Mouse (Mus musculus): Measurements from ENCODE around the gene Fam71b. TPM values are rescaled to one million over a fixed set of nuclear protein-coding genes. Genes with fewer than 3 reads are reported as not detected.

Fam71b gene
- total and polyA plus RNA-seq, 2 experiments from 2014 or later: not detected

GRCm38 (mm10) chr11:46454453-46455045 is 58.2 kb downstream of the Fam71b start, which contains the start of gene Havcr2:
TSS of gene Havcr2 (plus strand) at chr11:46454935.
- H3K4me1 ChIP-seq (ENCODE audit: insufficient read depth, low read length): no peaks in the 10 kb centered on the region
- no peaks in the 10 kb centered on the region for H3K27me3 ChIP-seq (ENCODE audit: insufficient read depth, low read length)
- H3K27ac ChIP-seq (ENCODE audit: low read depth, low read length): no peak within 1 kb of the TSS
- H3K36me3 ChIP-seq (ENCODE audit: insufficient read depth, low read length): no peaks in the 10 kb centered on the region
- DNase-seq (ENCODE audit: low spot score): no peak
- H3K9me3 ChIP-seq (ENCODE audit: low read length): no peaks in the 10 kb centered on the region
- ATAC-seq (ENCODE audit: low FRiP score): no peak
- H3K4me2 ChIP-seq (ENCODE audit: low read depth, low read length, poor library complexity, severe bottlenecking): no peak within 1 kb of the TSS
- 81% methylated on average over 6 of the region's 6 CpGs for WGBS
- TF ChIP-seq CTCF (IDR thresholded peaks at IDR 0.05): no peak
- no peak within 1 kb of the TSS for H3K9ac ChIP-seq (replicated peaks; ENCODE audit: low read length, poor library complexity, severe bottlenecking)
- no peak within 1 kb of the TSS for H3K4me3 ChIP-seq (ENCODE audit: low read depth, low read length)

Other genes starting within 250 kb of the Fam71b start
- gene Nipal4, start 230.1 kb upstream of the Fam71b start, total RNA-seq (2014; rRNA removed): 0.27 and 0.33 TPM in 2 replicates
- 0.10 and 0.17 TPM in 2 replicates for gene Nipal4, start 230.1 kb upstream of the Fam71b start, polyA plus RNA-seq (2015; fragmentation: Nextera tagmentation; extraction: Ambion mirVana)
- 11.8 and 12.2 TPM in 2 replicates for gene Fndc9, start 161.0 kb upstream of the Fam71b start, total RNA-seq (2014; rRNA removed)
- 18.9 and 20.8 TPM in 2 replicates for gene Fndc9, start 161.0 kb upstream of the Fam71b start, polyA plus RNA-seq (2015; fragmentation: Nextera tagmentation; extraction: Ambion mirVana)
- 133 and 141 TPM in 2 replicates for gene Cyfip2, start 83.7 kb upstream of the Fam71b start, total RNA-seq (2014; rRNA removed)
- 79.4 and 83.7 TPM in 2 replicates for gene Cyfip2, start 83.7 kb upstream of the Fam71b start, polyA plus RNA-seq (2015; fragmentation: Nextera tagmentation; extraction: Ambion mirVana)
- gene Itk, start 7.0 kb upstream of the Fam71b start, total RNA-seq (2014; rRNA removed): 0.05 and 0.16 TPM in 2 replicates
- gene Itk, start 7.0 kb upstream of the Fam71b start, polyA plus RNA-seq (2015; fragmentation: Nextera tagmentation; extraction: Ambion mirVana): 0.05 and 0.06 TPM in 2 replicates
- gene Med7, start 40.4 kb downstream of the Fam71b start, total RNA-seq (2014; rRNA removed): 19.4 and 20.1 TPM in 2 replicates
- gene Med7, start 40.4 kb downstream of the Fam71b start, polyA plus RNA-seq (2015; fragmentation: Nextera tagmentation; extraction: Ambion mirVana): 53.3 and 53.8 TPM in 2 replicates
- 0.09 and 0.44 TPM in 2 replicates for gene Havcr2, start 58.4 kb downstream of the Fam71b start, total RNA-seq (2014; rRNA removed)
- gene Havcr2, start 58.4 kb downstream of the Fam71b start, polyA plus RNA-seq (2015; fragmentation: Nextera tagmentation; extraction: Ambion mirVana): 0.23 and 0.32 TPM in 2 replicates
- gene Gm12169, start 127.7 kb downstream of the Fam71b start, total RNA-seq (2014; rRNA removed): not detected in 2 replicates
- gene Gm12169, start 127.7 kb downstream of the Fam71b start, polyA plus RNA-seq (2015; fragmentation: Nextera tagmentation; extraction: Ambion mirVana): not detected in 2 replicates
- not detected in 2 replicates for gene BC053393, start 175.0 kb downstream of the Fam71b start, total RNA-seq (2014; rRNA removed)
- not detected in 2 replicates for gene BC053393, start 175.0 kb downstream of the Fam71b start, polyA plus RNA-seq (2015; fragmentation: Nextera tagmentation; extraction: Ambion mirVana)
- not detected in 2 replicates for gene Dppa1, start 232.7 kb downstream of the Fam71b start, total RNA-seq (2014; rRNA removed)
- gene Dppa1, start 232.7 kb downstream of the Fam71b start, polyA plus RNA-seq (2015; fragmentation: Nextera tagmentation; extraction: Ambion mirVana): not detected in 2 replicates

Data from midbrain, postnatal 0 days (tissue).